Mouse (Mus musculus) liver, embryonic 14.5 days (tissue): ENCODE data around the gene Fbxw4.

Experiments used
- CTCF ChIP-seq: IDR thresholded peaks from 2 replicates; pipeline ENCODE4 v1.5.1; 2016; ENCODE audit warnings: antibody characterized with exemption, low read depth, control low read depth
- EP300 ChIP-seq: IDR thresholded peaks from 2 replicates; pipeline ENCODE4 v1.6.1; 2016; ENCODE audit warnings: antibody characterized with exemption, low read depth

DNA sequence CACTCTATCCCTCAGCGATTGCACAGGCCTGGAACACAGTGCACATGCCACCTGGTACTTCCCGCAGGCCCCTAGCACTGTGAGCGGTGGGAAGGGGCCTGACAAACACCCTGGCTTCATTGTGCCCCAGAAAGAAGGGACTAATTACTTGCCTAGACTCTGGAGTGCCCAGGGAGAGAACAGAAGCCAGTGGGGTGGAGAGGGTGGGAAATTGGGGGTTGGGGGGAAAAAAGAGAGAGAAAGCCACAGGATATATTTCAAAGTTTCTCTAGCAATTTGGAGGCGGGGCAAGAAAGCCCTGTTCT lies 43.9 kb downstream of the Fbxw4 start:
- no peak for TF ChIP-seq CTCF
- no peak for TF ChIP-seq EP300
